Mouse (Mus musculus): ENCODE measurements at regions not wholly inside any gene's neighbourhood (a gene's known extent, or its start where the extent isn't known, plus 50 kb on each side); places are given as distances from the start of the nearest gene placed in this dataset.

DNA sequence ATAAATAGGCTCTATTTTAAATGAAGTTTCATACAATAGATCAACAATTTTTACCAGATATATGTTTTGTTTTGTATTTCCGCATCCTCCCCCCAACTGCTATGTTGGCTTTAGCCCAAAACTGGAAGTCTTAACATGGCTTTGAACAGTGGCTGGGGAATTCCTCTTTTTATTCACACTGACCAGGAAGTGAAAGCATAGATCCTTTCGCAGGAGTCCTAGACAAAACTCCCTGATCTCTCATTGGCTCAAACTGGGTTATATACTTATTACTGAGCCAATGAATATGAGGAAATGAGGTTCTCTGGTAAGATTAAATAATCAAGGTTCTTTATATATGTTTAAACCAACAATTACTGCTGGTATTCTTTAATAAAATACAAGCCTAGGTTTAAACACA, 218.8 kb downstream of the Ttll7 start:
- Histone ChIP-seq H3K4me2 (replicated peaks) (no peak overlapping the region), H3K27me3 (ENCODE audit: control insufficient read depth, insufficient read depth, low read length) (no peaks in the 10 kb centered on the region), H3K9me3 (ENCODE audit: control insufficient read depth, low read length) (no peaks in the 10 kb centered on the region), H3K4me1 (replicated peaks; ENCODE audit: control insufficient read depth, insufficient read depth, low read length) (no peaks in the 10 kb centered on the region), H3K4me3 (replicated peaks; ENCODE audit: low read length) (no peak overlapping the region), H3K9ac (no peak overlapping the region), H3K36me3 (replicated peaks; ENCODE audit: control insufficient read depth, insufficient read depth) (no peaks in the 10 kb centered on the region), H3K27ac (no peak overlapping the region)
- ATAC-seq (ENCODE audit: low FRiP score) (no peak), DNase-seq (ENCODE audit: low spot score) (no peak)
- WGBS = 85% methylated on average over 2 of the region's 2 CpGs

DNA sequence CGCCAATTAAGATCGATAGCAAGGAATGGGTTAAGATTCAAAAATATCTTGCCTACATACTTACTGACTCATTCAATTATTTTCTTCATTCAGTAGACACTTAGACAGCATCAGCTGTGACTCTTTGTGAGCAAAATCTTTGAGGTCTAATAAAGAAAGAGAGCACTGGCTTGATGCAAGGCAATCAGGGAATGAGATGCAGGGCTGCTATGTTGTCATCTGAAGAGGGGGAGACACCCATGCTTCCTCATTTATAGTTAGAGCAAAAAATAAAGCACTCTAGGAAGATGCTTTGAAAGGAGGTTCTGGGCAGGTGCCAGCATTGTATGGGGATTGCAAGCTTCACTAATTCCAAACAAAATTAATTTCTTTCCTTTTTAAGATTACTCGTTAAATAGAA, 228.0 kb downstream of the Ttll7 start:
- Histone ChIP-seq H3K36me3 (replicated peaks; ENCODE audit: control insufficient read depth, insufficient read depth) (no peaks in the 10 kb centered on the region), H3K27ac (0 out of 2 replicates have a peak overlapping the region, but pooled peaks have one; percentile 20), H3K4me3 (replicated peaks; ENCODE audit: low read length) (no peak overlapping the region), H3K4me2 (replicated peaks) (no peak overlapping the region), H3K9ac (no peak overlapping the region), H3K9me3 (ENCODE audit: control insufficient read depth, low read length) (no peaks in the 10 kb centered on the region), H3K4me1 (replicated peaks; ENCODE audit: control insufficient read depth, insufficient read depth, low read length) (peaks cover 24% of the 10 kb centered on the region), H3K27me3 (ENCODE audit: control insufficient read depth, insufficient read depth, low read length) (no peaks in the 10 kb centered on the region)
- WGBS = 68% methylated on average over 3 of the region's 3 CpGs
- no peak for DNase-seq (ENCODE audit: low spot score)
- no peak for ATAC-seq (ENCODE audit: low FRiP score)

DNA sequence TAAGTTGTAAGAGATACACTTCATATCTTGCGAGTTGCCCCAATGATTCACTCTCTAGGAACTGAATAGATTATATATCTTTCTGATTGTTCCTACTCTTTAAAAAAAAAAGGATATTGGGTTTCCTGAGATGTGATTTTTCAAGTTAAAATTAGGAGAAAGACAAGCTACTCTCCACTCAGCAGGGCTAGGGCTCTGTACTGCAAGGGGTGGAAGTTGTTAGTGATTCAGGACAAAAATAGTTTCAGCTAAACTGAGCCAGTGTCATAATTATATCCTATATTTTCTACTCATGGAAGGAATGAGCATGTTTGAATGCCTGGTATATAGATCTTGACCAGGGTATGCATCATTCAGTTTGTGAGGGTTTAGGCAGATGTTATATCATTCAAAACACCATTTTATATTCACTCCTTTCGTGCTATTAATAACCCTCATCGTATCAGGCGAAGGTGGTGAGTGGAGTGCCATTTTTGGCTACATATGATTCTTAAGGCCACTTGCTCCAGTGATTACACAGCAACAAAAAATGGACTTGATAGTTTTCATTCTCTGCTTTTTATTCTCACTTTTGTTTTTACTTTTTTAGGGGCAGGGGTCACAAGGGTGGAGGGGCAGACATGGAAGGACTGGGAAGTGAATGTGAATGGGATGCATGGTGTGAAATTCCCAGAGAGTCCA, 228.7 kb downstream of the Ttll7 start:
- no peak for ATAC-seq (ENCODE audit: low FRiP score)
- H3K9me3 ChIP-seq (ENCODE audit: control insufficient read depth, low read length) = no peaks in the 10 kb centered on the region
- no peaks in the 10 kb centered on the region for H3K27me3 ChIP-seq (ENCODE audit: control insufficient read depth, insufficient read depth, low read length)
- no peak overlapping the region for H3K27ac ChIP-seq
- H3K4me3 ChIP-seq (replicated peaks; ENCODE audit: low read length) = no peak overlapping the region
- no peaks in the 10 kb centered on the region for H3K36me3 ChIP-seq (replicated peaks; ENCODE audit: control insufficient read depth, insufficient read depth)
- 76% methylated on average over 4 of the region's 4 CpGs for WGBS
- no peak for DNase-seq (ENCODE audit: low spot score)
- H3K9ac ChIP-seq = no peak overlapping the region
- H3K4me1 ChIP-seq (replicated peaks; ENCODE audit: control insufficient read depth, insufficient read depth, low read length) = peaks cover 24% of the 10 kb centered on the region
- H3K4me2 ChIP-seq (replicated peaks) = no peak overlapping the region

DNA sequence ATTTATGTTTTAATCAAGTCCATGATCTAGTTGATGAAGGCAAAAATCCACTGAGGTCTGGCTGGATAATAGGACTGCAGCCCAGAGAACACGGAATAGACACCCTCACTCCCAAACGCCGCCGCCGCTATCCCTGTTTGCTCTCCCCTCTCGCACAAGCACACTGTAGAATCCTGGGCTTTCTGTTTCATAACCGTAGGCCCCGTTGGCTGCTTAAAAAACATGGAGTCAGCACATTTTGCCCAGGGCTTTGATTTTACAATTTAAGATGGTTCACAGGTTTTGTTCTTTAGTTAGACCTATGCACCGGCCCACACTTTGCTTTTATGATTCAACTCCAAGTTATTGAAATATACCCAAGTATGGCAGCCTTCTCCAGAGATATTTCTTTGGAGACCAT, 229.6 kb downstream of the Ttll7 start:
- ATAC-seq (ENCODE audit: low FRiP score) = no peak
- H3K4me2 ChIP-seq (replicated peaks) = no peak overlapping the region
- H3K9me3 ChIP-seq (ENCODE audit: control insufficient read depth, low read length) = no peaks in the 10 kb centered on the region
- H3K4me1 ChIP-seq (replicated peaks; ENCODE audit: control insufficient read depth, insufficient read depth, low read length) = peaks cover 24% of the 10 kb centered on the region
- no peak overlapping the region for H3K27ac ChIP-seq
- no peak overlapping the region for H3K9ac ChIP-seq
- no peaks in the 10 kb centered on the region for H3K27me3 ChIP-seq (ENCODE audit: control insufficient read depth, insufficient read depth, low read length)
- 56% methylated on average over 9 of the region's 9 CpGs for WGBS
- no peaks in the 10 kb centered on the region for H3K36me3 ChIP-seq (replicated peaks; ENCODE audit: control insufficient read depth, insufficient read depth)
- DNase-seq (ENCODE audit: low spot score) = no peak
- no peak overlapping the region for H3K4me3 ChIP-seq (replicated peaks; ENCODE audit: low read length)

DNA sequence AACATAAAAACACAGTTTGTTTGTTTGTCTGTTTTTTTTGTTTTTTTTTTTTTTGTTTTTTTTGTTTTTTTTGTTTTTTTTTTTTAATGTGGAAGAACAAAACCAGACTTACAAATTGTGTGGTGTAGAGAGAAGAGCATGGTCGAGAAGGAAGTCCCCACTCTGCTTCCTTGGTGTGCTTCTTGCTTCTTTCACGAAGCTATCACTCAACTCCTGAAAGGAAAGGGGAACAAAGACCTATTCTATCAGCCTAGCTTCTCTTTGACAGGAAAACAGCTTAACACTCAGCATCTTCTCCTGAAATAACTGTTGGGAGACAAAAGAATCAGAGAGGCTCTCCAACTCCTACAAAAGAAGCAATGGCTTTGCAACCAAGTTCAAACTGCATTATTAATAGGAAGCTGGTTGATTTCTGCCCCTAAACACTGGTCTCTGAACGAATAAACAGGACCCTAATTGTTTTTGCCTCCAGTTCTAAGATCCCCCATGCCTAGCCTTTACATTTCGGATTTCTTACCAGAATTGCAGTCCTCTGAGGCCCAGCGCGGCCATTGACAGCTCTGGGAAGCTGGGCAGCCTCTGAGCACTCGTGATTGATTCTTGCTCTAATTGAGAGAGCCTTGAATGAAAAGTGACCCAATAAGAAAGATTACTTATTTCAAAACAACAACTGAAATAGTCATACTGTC, 230.2 kb downstream of the Ttll7 start:
- ATAC-seq (ENCODE audit: low FRiP score) = no peak; the same call in 1 of the 2 replicates
- peaks cover 24% of the 10 kb centered on the region for H3K4me1 ChIP-seq (replicated peaks; ENCODE audit: control insufficient read depth, insufficient read depth, low read length)
- H3K4me2 ChIP-seq (replicated peaks) = no peak overlapping the region
- no peak for DNase-seq (ENCODE audit: low spot score)
- no peaks in the 10 kb centered on the region for H3K9me3 ChIP-seq (ENCODE audit: control insufficient read depth, low read length)
- peak overlapping the region; percentile 36; the same call in 1 of the 2 replicates for H3K27ac ChIP-seq
- 8% methylated on average over 7 of the region's 7 CpGs for WGBS
- H3K9ac ChIP-seq = no peak overlapping the region
- no peaks in the 10 kb centered on the region for H3K36me3 ChIP-seq (replicated peaks; ENCODE audit: control insufficient read depth, insufficient read depth)
- no peaks in the 10 kb centered on the region for H3K27me3 ChIP-seq (ENCODE audit: control insufficient read depth, insufficient read depth, low read length)
- no peak overlapping the region for H3K4me3 ChIP-seq (replicated peaks; ENCODE audit: low read length)

DNA sequence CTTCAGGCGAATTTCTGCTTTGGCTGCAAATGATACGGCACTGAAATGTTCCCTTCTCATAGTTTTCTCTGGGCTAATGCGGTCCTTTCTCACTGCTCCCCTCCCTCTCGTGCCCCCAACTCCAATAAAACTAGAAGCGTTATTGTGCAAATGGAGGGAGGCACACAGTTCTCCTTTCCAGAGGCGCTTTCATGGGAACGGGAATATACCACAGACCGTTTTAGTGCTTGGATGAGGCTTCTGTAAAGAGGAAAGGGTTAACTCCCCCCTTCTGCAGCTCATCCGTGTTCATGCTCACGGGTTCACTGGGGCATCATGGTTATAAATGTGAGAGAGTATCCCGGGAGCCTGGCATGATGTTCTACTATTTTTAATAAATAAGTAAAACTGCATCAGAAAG, 231.2 kb downstream of the Ttll7 start:
- no peak for ATAC-seq (ENCODE audit: low FRiP score)
- Histone ChIP-seq H3K4me3 (replicated peaks; ENCODE audit: low read length) (no peak overlapping the region), H3K9ac (peak overlapping the region; percentile 36; the same call in 1 of the 2 replicates), H3K36me3 (replicated peaks; ENCODE audit: control insufficient read depth, insufficient read depth) (no peaks in the 10 kb centered on the region), H3K4me2 (replicated peaks) (peak overlapping the region; percentile 33), H3K9me3 (ENCODE audit: control insufficient read depth, low read length) (no peaks in the 10 kb centered on the region), H3K27me3 (ENCODE audit: control insufficient read depth, insufficient read depth, low read length) (no peaks in the 10 kb centered on the region), H3K4me1 (replicated peaks; ENCODE audit: control insufficient read depth, insufficient read depth, low read length) (peaks cover 24% of the 10 kb centered on the region), H3K27ac (peak overlapping the region; percentile 36; the same call in 1 of the 2 replicates)
- DNase-seq (ENCODE audit: low spot score) = no peak
- WGBS = 17% methylated on average over 11 of the region's 11 CpGs

DNA sequence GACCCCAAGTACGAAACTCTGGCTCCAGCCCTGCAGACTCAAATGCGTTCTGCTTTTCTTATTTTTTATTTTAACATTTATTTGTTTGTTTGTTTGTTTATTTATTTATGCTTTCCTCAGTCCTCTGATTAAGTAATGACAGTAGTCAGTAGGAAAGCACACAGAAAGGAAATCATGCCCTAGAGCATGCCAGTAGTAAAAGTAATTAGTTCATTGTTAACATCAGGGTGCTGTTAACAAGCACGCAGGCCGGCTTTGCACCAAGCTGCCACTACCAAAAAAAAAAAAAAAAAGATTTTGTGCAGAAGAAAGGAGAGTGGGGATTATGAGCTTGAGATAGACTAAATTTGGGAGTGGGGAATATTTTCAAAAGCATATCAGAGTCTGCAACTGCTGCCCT, 231.7 kb downstream of the Ttll7 start:
- no peak for ATAC-seq (ENCODE audit: low FRiP score)
- 0 out of 2 replicates have a peak overlapping the region, but pooled peaks have one; percentile 36 for H3K27ac ChIP-seq
- H3K4me2 ChIP-seq (replicated peaks) = 0 out of 2 replicates have a peak overlapping the region, but pooled peaks have one; percentile 33
- no peak for DNase-seq (ENCODE audit: low spot score)
- H3K36me3 ChIP-seq (replicated peaks; ENCODE audit: control insufficient read depth, insufficient read depth) = no peaks in the 10 kb centered on the region
- WGBS = 49% methylated on average over 4 of the region's 4 CpGs
- no peaks in the 10 kb centered on the region for H3K9me3 ChIP-seq (ENCODE audit: control insufficient read depth, low read length)
- no peaks in the 10 kb centered on the region for H3K27me3 ChIP-seq (ENCODE audit: control insufficient read depth, insufficient read depth, low read length)
- H3K9ac ChIP-seq = no peak overlapping the region; the same call in 1 of the 2 replicates
- peaks cover 24% of the 10 kb centered on the region for H3K4me1 ChIP-seq (replicated peaks; ENCODE audit: control insufficient read depth, insufficient read depth, low read length)
- no peak overlapping the region for H3K4me3 ChIP-seq (replicated peaks; ENCODE audit: low read length)

DNA sequence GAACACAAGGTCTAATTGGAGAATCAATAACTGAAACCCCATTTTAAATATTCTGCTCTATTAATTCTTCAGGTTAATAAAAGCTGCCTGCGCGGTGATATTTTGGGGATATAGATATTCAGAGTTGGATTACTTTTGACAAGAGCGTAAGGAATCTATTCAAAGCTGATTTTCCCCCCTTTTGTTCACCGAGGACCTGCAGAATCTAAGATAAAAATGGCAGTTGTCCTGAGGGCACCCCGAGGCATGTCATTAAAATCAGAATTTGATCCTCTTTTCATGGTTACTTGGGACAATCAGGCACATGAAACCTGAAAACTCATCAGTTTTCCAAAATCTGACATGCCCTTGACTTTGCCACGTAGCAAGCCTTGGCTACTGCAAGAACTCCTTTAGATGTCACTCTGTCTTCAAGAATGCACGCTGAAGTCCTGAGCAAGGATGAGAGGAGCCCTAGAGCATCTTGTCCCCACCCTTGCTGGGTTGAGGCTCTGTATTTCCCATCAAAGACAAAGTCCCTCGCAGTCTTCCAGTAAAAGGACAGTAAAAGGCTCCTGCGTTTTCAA, 232.5 kb downstream of the Ttll7 start:
- no peak for ATAC-seq (ENCODE audit: low FRiP score)
- WGBS = 46% methylated on average over 9 of the region's 9 CpGs
- peak overlapping the region; percentile 49 for H3K27ac ChIP-seq

DNA sequence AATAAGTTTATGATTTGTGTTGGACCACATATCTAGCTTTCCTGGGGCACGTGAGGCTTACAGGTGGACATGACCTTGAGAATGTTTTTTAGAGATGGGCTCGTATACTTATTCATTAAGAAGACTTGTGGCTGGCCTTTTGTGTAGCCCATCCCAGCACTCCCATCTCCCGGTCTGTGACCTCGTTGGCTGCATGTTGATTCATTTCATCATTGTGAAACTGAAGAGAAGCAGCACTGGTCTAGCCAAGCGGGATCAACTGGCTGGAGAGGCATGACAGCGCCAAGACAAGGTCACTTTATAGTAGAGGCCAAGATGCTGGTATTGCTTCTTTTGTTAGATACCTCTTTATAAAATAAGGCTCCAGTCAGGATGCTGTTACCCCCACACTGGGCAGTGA, 236.0 kb downstream of the Ttll7 start:
- Histone ChIP-seq H3K36me3 (replicated peaks; ENCODE audit: control insufficient read depth, insufficient read depth) (no peaks in the 10 kb centered on the region), H3K9me3 (ENCODE audit: control insufficient read depth, low read length) (no peaks in the 10 kb centered on the region), H3K4me2 (replicated peaks) (no peak overlapping the region), H3K4me3 (replicated peaks; ENCODE audit: low read length) (no peak overlapping the region), H3K9ac (no peak overlapping the region), H3K27ac (no peak overlapping the region), H3K27me3 (ENCODE audit: control insufficient read depth, insufficient read depth, low read length) (no peaks in the 10 kb centered on the region), H3K4me1 (replicated peaks; ENCODE audit: control insufficient read depth, insufficient read depth, low read length) (peaks cover 24% of the 10 kb centered on the region)
- DNase-seq (ENCODE audit: low spot score) = no peak
- 90% methylated on average over 6 of the region's 6 CpGs for WGBS
- no peak for ATAC-seq (ENCODE audit: low FRiP score)

More for the DNA sequence above, 232.5 kb downstream of the Ttll7 start:
- no peak for DNase-seq (ENCODE audit: low spot score)
- H3K36me3 ChIP-seq (replicated peaks; ENCODE audit: control insufficient read depth, insufficient read depth) = no peaks in the 10 kb centered on the region
- H3K27me3 ChIP-seq (ENCODE audit: control insufficient read depth, insufficient read depth, low read length) = no peaks in the 10 kb centered on the region
- H3K4me2 ChIP-seq (replicated peaks) = no peak overlapping the region
- H3K9ac ChIP-seq = no peak overlapping the region
- no peak overlapping the region for H3K4me3 ChIP-seq (replicated peaks; ENCODE audit: low read length)
- H3K4me1 ChIP-seq (replicated peaks; ENCODE audit: control insufficient read depth, insufficient read depth, low read length) = peaks cover 24% of the 10 kb centered on the region
- no peaks in the 10 kb centered on the region for H3K9me3 ChIP-seq (ENCODE audit: control insufficient read depth, low read length)
